Mouse (Mus musculus): ENCODE measurements around the gene Rabif.

DNA sequence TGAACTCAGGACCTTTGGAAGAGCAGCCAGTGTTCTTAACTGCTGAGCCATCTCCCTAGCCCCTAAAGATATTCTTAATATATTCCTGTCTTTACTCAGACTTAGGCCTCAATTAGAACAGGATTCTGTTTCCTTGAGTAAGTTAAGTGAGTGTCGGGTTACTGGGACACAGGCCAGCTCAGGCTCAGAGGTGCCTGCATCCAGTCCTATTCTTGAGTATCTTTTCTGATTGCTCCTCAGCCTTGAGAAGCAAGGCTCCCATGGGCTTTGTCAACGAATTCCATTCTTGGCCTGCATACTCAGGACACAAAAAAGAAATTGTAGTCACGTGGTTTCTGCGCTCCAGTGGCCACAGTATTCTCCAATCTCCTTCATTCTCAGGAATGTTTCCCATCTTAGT, 53.8 kb downstream of the Rabif start:
- TF ChIP-seq USF1 (IDR thresholded peaks at IDR 0.05; ENCODE audit: low read depth): no peak
- no peak for TF ChIP-seq POLR2A (IDR thresholded peaks at IDR 0.05; ENCODE audit: insufficient read length, low read depth)
- TF ChIP-seq CEBPB (IDR thresholded peaks at IDR 0.05; ENCODE audit: insufficient read depth, poor library complexity, severe bottlenecking): no peak
- TF ChIP-seq POLR2AphosphoS2 (IDR thresholded peaks at IDR 0.05; ENCODE audit: insufficient read length, low read depth): no peak
- TF ChIP-seq MAX (IDR thresholded peaks at IDR 0.05; ENCODE audit: low read depth): no peak
- no peak for TF ChIP-seq MYOD1 (IDR thresholded peaks at IDR 0.05; ENCODE audit: control insufficient read depth in 1 of 3, insufficient read length in 2 of 3, low read depth in 2 of 3)
- no peak for TF ChIP-seq E2F4 (IDR thresholded peaks at IDR 0.05; ENCODE audit: insufficient read depth)
- no peak for TF ChIP-seq TCF12 (IDR thresholded peaks at IDR 0.05; ENCODE audit: insufficient read depth, poor library complexity, severe bottlenecking)
- TF ChIP-seq MYOG (IDR thresholded peaks at IDR 0.05; ENCODE audit: control insufficient read depth in 1 of 3, insufficient read depth in 1 of 3, insufficient read length in 2 of 3, low read depth in 2 of 3): no peak
